Mouse (Mus musculus): ENCODE measurements at regions not wholly inside any gene's neighbourhood (a gene's known extent, or its start where the extent isn't known, plus 50 kb on each side); places are given as distances from the start of the nearest gene placed in this dataset.

- no peak for DNase-seq (ENCODE audit: low read depth, low spot score)
Observed at GRCm38 (mm10) chr16:50092318-50092717, 292.0 kb downstream of the Cd47 start.

DNA sequence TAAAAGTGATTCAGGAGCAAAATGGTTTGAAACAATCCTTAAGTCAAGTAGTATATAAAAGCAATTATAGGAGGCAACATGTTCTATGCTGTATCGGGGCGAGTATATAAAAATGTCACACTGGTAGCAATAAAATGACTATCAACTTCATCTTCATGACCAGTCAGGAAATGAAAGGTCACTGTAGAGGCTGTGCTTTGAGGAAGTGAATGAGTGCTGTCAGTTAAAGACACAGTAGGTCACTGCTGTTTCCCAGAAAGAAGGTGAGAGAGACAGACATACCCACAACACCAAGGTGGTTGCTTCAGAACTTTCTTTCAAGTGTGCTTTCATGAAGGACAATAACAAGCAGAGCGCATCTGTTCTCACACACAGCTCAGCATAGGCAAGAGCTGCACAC lies 292.4 kb downstream of the Cd47 start:
- DNase-seq (ENCODE audit: low read depth, low spot score) = no peak

DNA sequence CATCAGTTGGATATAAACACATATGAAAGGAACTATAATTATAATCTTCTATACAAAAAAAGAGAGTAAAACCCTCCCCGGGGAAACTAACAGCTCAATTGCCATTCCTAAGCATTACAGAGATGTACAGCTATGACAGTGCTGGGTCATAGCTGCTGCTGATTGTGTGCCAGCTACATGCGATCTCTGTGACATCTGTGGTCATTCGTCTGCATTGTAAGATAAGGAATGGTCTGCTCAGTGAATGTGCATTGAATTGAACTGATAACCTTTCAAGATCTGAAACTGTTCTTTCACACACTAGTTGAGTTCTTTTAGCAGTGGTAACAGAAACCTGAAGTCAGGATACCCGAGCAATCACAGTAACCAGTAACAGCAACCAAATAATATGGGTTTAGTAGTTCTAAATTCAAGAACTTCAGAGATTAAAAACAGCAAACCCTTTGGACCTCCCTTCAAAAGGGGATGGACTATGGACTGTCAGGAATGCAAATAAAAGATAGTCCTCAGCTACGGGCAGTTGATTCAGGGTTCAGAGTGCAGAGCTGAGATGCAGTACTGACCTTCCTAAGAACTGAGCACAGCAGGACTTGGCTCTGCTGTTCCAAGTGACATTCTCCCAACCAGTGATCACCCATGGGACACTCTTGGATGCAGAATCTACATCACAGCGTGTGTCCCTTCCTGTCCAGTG lies 295.7 kb downstream of the Cd47 start:
- no peak for DNase-seq (ENCODE audit: low read depth, low spot score)

- no peak for DNase-seq (ENCODE audit: low read depth, low spot score)
Observed at GRCm38 (mm10) chr16:50096563-50096962, 296.2 kb downstream of the Cd47 start.

DNA sequence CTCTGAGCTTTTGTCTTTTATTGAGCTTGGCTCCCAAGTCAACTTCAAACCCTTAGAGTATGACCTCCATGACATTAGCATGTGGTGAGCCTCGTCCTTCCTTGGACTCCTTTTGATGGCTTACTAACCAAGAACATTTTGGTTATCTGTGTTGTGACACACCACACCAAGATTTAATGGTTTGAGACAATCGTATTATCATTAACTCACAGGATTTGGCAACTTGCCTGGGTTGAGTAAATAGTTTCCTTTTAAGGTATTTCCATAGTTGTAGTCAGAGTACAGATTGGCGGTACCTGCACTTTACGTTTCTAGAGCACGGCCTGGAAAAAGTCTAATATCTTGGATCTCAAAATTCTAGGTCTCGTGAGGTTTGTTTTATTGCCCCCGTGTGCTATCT lies 303.0 kb downstream of the Cd47 start:
- no peak for DNase-seq (ENCODE audit: low read depth, low spot score)

- DNase-seq (ENCODE audit: low read depth, low spot score) = no peak
Observed at GRCm38 (mm10) chr16:50118150-50118549, 314.0 kb downstream of the Bbx start.

- DNase-seq (ENCODE audit: low read depth, low spot score) = no peak
Observed at GRCm38 (mm10) chr16:50122460-50122859, 309.7 kb downstream of the Bbx start.

DNA sequence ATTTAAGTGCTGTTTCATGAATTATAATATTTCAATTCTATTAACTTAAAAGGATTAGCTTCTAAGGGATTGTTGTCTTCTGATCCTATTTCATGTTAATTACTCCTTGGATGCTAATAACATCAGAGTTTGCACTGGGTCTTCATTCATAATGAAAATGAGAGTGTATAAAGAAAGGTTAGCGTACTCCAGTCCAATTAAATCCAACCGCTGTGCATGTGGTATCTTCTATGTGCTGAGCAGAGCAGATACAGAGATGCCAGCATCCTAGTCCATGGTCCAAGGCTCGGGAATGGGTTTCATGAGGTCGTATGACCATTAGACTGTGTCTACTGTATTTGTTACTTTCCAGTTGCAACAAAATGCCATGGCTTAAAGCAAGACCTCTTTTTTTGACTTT lies 307.5 kb downstream of the Bbx start:
- no peak for DNase-seq (ENCODE audit: low read depth, low spot score)

- no peak for DNase-seq (ENCODE audit: low read depth, low spot score)
Observed at GRCm38 (mm10) chr16:50125564-50125963, 306.6 kb downstream of the Bbx start.

GRCm38 (mm10) chr16:50131406-50131805 lies 300.8 kb downstream of the Bbx start:
- DNase-seq (ENCODE audit: low read depth, low spot score) = no peak

All from mesoderm, embryonic 11.5 days (tissue).